Mouse (Mus musculus) CD8-positive naive resting alpha-beta T cell, adult 2 months (primary cell): ENCODE measurements at regions not wholly inside any gene's neighbourhood (a gene's known extent, or its start where the extent isn't known, plus 50 kb on each side); places are given as distances from the start of the nearest gene placed in this dataset.

Source experiments
- DNase-seq, 2 experiments: peaks; one replicate each; pipeline ENCODE4 v3.0.0; 2022; ENCODE audit warnings: low read depth in 2 of 2, low spot score in 2 of 2

- no peak for DNase-seq
Measured at GRCm38 (mm10) chr10:43780571-43780970, 121.0 kb downstream of the Qrsl1 start.

GRCm38 (mm10) chr10:43783304-43783703 is 118.2 kb downstream of the Qrsl1 start:
- DNase-seq, result no peak

DNA sequence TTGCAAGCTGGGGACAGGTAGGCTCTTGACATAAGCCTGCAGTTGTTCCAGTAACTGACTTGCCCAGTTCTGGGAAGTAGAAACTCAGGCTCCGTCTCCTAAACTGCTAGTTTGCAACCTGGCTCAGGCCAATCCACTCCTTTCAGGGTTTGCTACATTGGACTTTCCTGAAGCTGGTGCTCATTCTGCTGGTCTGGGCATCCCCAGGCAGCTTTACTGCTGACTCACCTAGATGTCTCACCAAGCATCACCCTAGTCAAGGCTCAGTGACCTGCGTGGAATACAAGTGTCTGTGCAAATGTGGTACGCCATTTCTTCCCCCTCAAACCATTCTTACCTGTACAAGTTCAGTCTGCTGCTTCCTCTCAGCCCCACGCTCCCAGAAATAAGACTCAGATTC is 110.8 kb downstream of the Qrsl1 start:
- no peak for DNase-seq

- no peak for DNase-seq
Measured at GRCm38 (mm10) chr10:43791525-43792021, 110.0 kb downstream of the Qrsl1 start.

- DNase-seq, result no peak
Measured at GRCm38 (mm10) chr10:43792618-43793017, 108.9 kb downstream of the Qrsl1 start.

- no peak for DNase-seq
Measured at GRCm38 (mm10) chr10:43794587-43794986, 107.0 kb downstream of the Qrsl1 start.

- DNase-seq, result no peak
Measured at GRCm38 (mm10) chr10:43800077-43800476, 101.5 kb downstream of the Qrsl1 start.

GRCm38 (mm10) chr10:43815291-43815690 is 86.3 kb downstream of the Qrsl1 start:
- no peak for DNase-seq

GRCm38 (mm10) chr10:43817522-43818198 is 83.9 kb downstream of the Qrsl1 start:
- no peak for DNase-seq

- no peak for DNase-seq
Measured at GRCm38 (mm10) chr10:43818623-43819022, 82.9 kb downstream of the Qrsl1 start.

GRCm38 (mm10) chr10:43819434-43819833 is 82.1 kb downstream of the Qrsl1 start:
- DNase-seq, result no peak

- no peak for DNase-seq
Measured at GRCm38 (mm10) chr10:43822615-43823014, 78.9 kb downstream of the Qrsl1 start.

- no peak for DNase-seq
Measured at GRCm38 (mm10) chr10:43824009-43824408, 77.5 kb downstream of the Qrsl1 start.
